Mouse (Mus musculus): ENCODE measurements around the gene Bag3. TPM values are rescaled to one million over a fixed set of nuclear protein-coding genes. Genes with fewer than 3 reads are reported as not detected.

Gene Bag3
- polyA plus RNA-seq, 1 experiment, result 27.6 TPM

GRCm38 (mm10) chr7:128528596-128528995 is 5.2 kb downstream of the Bag3 start:
- no peak for TF ChIP-seq POLR2A (IDR thresholded peaks at IDR 0.05; ENCODE audit: low read depth, low read length)
- TF ChIP-seq CTCF (conservative IDR thresholded peaks at IDR 0.05; ENCODE audit: insufficient read depth, insufficient read length, low read depth, low read length), result no peak
- no peaks in the 10 kb centered on the region for H3K36me3 ChIP-seq (ENCODE audit: control insufficient read depth, insufficient read depth, low read length)
- H3K4me3 ChIP-seq (ENCODE audit: insufficient read depth, low read depth, low read length), result no peak overlapping the region
- DNase-seq, result no peak
- H3K27ac ChIP-seq (ENCODE audit: insufficient read depth, low read depth, low read length), result no peak overlapping the region
- H3K4me1 ChIP-seq (ENCODE audit: control insufficient read depth, insufficient read depth, low read length), result peaks cover 29% of the 10 kb centered on the region
- WGBS, result 70% methylated on average over 9 of the region's 9 CpGs
- H3K27me3 ChIP-seq (replicated peaks; ENCODE audit: control insufficient read depth, insufficient read depth, low read length), result no peaks in the 10 kb centered on the region

DNA sequence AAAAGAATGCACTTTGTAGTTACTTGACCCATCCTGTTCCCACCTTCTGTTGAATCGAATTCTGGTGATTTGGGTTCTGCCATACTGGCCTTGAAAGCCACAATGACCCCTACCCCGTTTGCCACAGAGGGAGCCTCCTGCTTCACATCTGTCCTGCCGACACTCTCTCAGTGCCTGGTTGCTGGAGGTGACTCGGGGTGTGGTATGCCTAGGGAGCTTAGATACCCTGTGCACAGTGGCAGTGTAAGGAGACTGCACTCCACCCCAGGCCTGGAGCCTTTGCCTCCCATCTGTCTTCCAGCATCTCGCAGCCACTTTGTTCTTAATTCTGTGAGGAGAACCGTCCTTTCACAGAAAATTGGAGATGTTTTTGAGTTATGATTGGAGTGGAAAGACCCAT is 5.7 kb downstream of the Bag3 start:
- Histone ChIP-seq H3K27ac (ENCODE audit: insufficient read depth, low read depth, low read length) (no peak overlapping the region), H3K27me3 (replicated peaks; ENCODE audit: control insufficient read depth, insufficient read depth, low read length) (no peaks in the 10 kb centered on the region), H3K4me1 (ENCODE audit: control insufficient read depth, insufficient read depth, low read length) (peaks cover 29% of the 10 kb centered on the region), H3K36me3 (ENCODE audit: control insufficient read depth, insufficient read depth, low read length) (no peaks in the 10 kb centered on the region), H3K4me3 (ENCODE audit: insufficient read depth, low read depth, low read length) (no peak overlapping the region)
- no peak for TF ChIP-seq CTCF (conservative IDR thresholded peaks at IDR 0.05; ENCODE audit: insufficient read depth, insufficient read length, low read depth, low read length)
- TF ChIP-seq POLR2A (IDR thresholded peaks at IDR 0.05; ENCODE audit: low read depth, low read length), result no peak
- 54% methylated on average over 6 of the region's 6 CpGs for WGBS
- no peak for DNase-seq

- Histone ChIP-seq H3K4me3 (ENCODE audit: insufficient read depth, low read depth, low read length) (no peak overlapping the region), H3K36me3 (ENCODE audit: control insufficient read depth, insufficient read depth, low read length) (no peaks in the 10 kb centered on the region), H3K4me1 (ENCODE audit: control insufficient read depth, insufficient read depth, low read length) (peaks cover 29% of the 10 kb centered on the region), H3K27me3 (replicated peaks; ENCODE audit: control insufficient read depth, insufficient read depth, low read length) (no peaks in the 10 kb centered on the region), H3K27ac (ENCODE audit: insufficient read depth, low read depth, low read length) (no peak overlapping the region)
- 57% methylated on average over 14 of the region's 14 CpGs for WGBS
- DNase-seq, result no peak
- TF ChIP-seq CTCF (conservative IDR thresholded peaks at IDR 0.05; ENCODE audit: insufficient read depth, insufficient read length, low read depth, low read length) (no peak), POLR2A (IDR thresholded peaks at IDR 0.05; ENCODE audit: low read depth, low read length) (no peak)
Observed at GRCm38 (mm10) chr7:128529574-128530051, 6.2 kb downstream of the Bag3 start.

DNA sequence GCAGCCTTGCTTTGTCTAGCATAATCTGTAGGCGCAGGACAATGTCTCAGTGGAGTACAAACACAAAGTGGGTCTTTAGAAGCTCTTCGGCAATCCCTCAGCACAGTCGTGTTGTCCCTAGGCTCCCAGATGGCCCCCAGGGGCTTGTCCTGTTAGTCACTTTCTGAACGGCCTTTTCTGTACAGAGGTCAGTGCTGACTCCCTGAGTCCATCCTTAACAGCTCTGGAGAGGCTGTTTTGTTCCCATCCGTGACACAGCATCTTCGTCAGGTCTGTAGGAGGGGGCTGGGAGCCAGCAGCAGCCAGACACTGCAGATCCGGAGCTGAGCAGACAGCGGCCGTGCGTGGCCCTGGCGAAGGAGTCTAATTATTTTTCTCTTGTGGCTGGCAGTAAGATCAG is 7.6 kb downstream of the Bag3 start:
- no peaks in the 10 kb centered on the region for H3K27me3 ChIP-seq (replicated peaks; ENCODE audit: control insufficient read depth, insufficient read depth, low read length)
- H3K27ac ChIP-seq (ENCODE audit: insufficient read depth, low read depth, low read length), result no peak overlapping the region
- WGBS, result 22% methylated on average over 11 of the region's 11 CpGs
- no peak overlapping the region for H3K4me3 ChIP-seq (ENCODE audit: insufficient read depth, low read depth, low read length)
- TF ChIP-seq POLR2A (IDR thresholded peaks at IDR 0.05; ENCODE audit: low read depth, low read length) (no peak), CTCF (conservative IDR thresholded peaks at IDR 0.05; ENCODE audit: insufficient read depth, insufficient read length, low read depth, low read length) (no peak)
- DNase-seq, result peak; percentile 50
- peaks cover 34% of the 10 kb centered on the region for H3K4me1 ChIP-seq (ENCODE audit: control insufficient read depth, insufficient read depth, low read length)
- H3K36me3 ChIP-seq (ENCODE audit: control insufficient read depth, insufficient read depth, low read length), result no peaks in the 10 kb centered on the region

DNA sequence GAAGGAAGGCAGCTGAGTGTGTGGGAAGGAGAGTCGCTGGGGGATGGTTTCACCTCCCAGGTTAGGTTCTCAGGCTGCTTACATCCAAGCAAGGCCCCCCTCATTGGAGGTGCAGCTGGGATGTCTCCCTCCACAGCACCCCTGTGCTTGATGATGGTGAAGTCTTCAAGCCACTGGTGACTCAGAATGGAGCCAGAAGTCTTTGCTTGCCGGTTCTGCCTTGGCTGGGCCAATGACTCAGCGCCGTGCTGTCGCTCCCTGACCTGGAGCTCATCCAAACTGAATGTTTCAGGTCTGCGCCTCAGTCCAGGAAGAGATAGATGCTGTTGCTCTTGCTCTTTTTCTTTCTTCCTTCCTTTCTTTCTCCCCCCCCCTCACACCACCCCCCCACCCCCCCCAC is 8.5 kb downstream of the Bag3 start:
- 12% methylated on average over 6 of the region's 6 CpGs for WGBS
- Histone ChIP-seq H3K27ac (ENCODE audit: insufficient read depth, low read depth, low read length) (no peak overlapping the region), H3K4me3 (ENCODE audit: insufficient read depth, low read depth, low read length) (no peak overlapping the region), H3K4me1 (ENCODE audit: control insufficient read depth, insufficient read depth, low read length) (peaks cover 31% of the 10 kb centered on the region), H3K27me3 (replicated peaks; ENCODE audit: control insufficient read depth, insufficient read depth, low read length) (no peaks in the 10 kb centered on the region), H3K36me3 (ENCODE audit: control insufficient read depth, insufficient read depth, low read length) (no peaks in the 10 kb centered on the region)
- peak; percentile 80 for DNase-seq
- TF ChIP-seq CTCF (conservative IDR thresholded peaks at IDR 0.05; ENCODE audit: insufficient read depth, insufficient read length, low read depth, low read length), result no peak
- no peak for TF ChIP-seq POLR2A (IDR thresholded peaks at IDR 0.05; ENCODE audit: low read depth, low read length)

DNA sequence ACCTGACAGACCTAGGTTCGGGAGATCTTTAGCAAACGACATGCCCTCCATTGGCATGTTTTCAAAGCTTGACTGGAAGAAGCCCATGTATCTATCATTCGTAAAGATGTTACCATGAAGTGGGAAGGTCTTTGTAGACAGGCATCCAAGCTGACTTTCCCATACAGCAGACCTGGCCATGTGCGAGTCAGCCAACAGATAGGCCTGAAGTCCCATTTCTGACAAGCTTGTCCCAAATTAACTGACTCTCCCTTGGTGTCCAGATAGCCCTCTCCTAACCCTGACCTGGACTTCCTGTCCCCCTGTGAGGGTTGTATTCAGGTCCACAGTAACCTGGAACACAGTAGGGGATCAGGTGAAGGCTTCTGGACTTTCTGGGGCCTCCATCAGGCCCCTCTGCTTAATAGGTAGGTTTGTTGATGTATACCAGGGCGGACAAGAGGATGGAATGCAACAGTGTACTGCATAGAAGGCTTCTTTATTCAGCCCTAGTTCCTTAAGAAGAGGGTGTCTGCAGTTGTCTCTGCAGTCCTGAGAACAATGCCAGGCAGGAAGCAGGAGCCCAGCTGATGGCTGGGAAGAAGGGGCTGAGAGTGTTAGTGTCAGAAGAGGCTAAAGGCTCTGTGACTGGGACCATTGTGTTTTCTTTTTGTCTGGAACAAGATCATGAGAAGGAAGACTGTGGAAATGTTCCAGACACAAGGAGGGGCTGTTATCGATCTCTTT is 9.2 kb downstream of the Bag3 start:
- WGBS, result 67% methylated on average over 6 of the region's 6 CpGs
- Histone ChIP-seq H3K4me3 (ENCODE audit: insufficient read depth, low read depth, low read length) (no peak overlapping the region), H3K27me3 (replicated peaks; ENCODE audit: control insufficient read depth, insufficient read depth, low read length) (no peaks in the 10 kb centered on the region), H3K36me3 (ENCODE audit: control insufficient read depth, insufficient read depth, low read length) (no peaks in the 10 kb centered on the region), H3K27ac (ENCODE audit: insufficient read depth, low read depth, low read length) (peak overlapping the region; percentile 8; the same call in 1 of the 2 replicates), H3K4me1 (ENCODE audit: control insufficient read depth, insufficient read depth, low read length) (peaks cover 35% of the 10 kb centered on the region)
- DNase-seq, result no peak
- TF ChIP-seq CTCF (conservative IDR thresholded peaks at IDR 0.05; ENCODE audit: insufficient read depth, insufficient read length, low read depth, low read length), result no peak
- no peak for TF ChIP-seq POLR2A (IDR thresholded peaks at IDR 0.05; ENCODE audit: low read depth, low read length)

- H3K27ac ChIP-seq (ENCODE audit: insufficient read depth, low read depth, low read length), result no peak overlapping the region
- no peaks in the 10 kb centered on the region for H3K36me3 ChIP-seq (ENCODE audit: control insufficient read depth, insufficient read depth, low read length)
- peaks cover 37% of the 10 kb centered on the region for H3K4me1 ChIP-seq (ENCODE audit: control insufficient read depth, insufficient read depth, low read length)
- no peak overlapping the region for H3K4me3 ChIP-seq (ENCODE audit: insufficient read depth, low read depth, low read length)
- TF ChIP-seq CTCF (conservative IDR thresholded peaks at IDR 0.05; ENCODE audit: insufficient read depth, insufficient read length, low read depth, low read length), result no peak
- no peaks in the 10 kb centered on the region for H3K27me3 ChIP-seq (replicated peaks; ENCODE audit: control insufficient read depth, insufficient read depth, low read length)
- DNase-seq, result peak; percentile 47
- WGBS, result 47% methylated on average over 5 of the region's 5 CpGs
Observed at GRCm38 (mm10) chr7:128534984-128535491, 11.6 kb downstream of the Bag3 start.
